Mouse (Mus musculus): ENCODE data around the gene Frmd4b. TPM values are rescaled to one million over a fixed set of nuclear protein-coding genes. Genes with fewer than 3 reads are reported as not detected.
"Not testable (repeated sequence)": the region's sequence is repeated elsewhere in the genome, so short reads cannot be mapped to it uniquely, and the experiment has no call there.

Frmd4b gene
- polyA plus RNA-seq, 1 experiment from 2014 or later = 22.2 TPM

DNA sequence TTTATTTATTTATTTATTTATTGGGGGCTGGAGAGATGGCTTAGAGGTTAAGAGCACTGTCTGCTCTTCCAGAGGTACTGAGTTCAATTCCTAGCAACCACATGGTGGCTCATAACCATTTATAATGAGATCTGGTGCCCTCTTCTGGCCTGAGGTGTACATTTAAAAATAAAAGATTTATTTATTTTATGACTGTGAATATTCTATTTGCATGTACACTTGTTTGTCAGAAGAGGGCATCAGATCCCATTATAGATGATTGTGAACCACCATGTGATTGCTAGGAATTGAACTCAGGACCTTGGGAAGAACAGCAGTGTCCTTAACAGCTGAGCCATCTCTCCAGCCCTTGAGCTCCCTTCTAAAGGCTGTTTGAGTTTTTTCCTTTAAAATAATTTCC, 353.6 kb downstream of the Frmd4b start:
- H3K9me3 ChIP-seq (replicated peaks); H3K4me2 ChIP-seq; H3K27me3 ChIP-seq (replicated peaks); H3K27ac ChIP-seq (ENCODE audit: poor library complexity, severe bottlenecking); ATAC-seq (ENCODE audit: insufficient number of reproducible peaks, low FRiP score); H3K4me3 ChIP-seq; H3K36me3 ChIP-seq; H3K9ac ChIP-seq: not testable (repeated sequence)
- peaks cover 16% of the 10 kb centered on the region; the same call in 1 of the 2 replicates for H3K4me1 ChIP-seq (replicated peaks)

DNA sequence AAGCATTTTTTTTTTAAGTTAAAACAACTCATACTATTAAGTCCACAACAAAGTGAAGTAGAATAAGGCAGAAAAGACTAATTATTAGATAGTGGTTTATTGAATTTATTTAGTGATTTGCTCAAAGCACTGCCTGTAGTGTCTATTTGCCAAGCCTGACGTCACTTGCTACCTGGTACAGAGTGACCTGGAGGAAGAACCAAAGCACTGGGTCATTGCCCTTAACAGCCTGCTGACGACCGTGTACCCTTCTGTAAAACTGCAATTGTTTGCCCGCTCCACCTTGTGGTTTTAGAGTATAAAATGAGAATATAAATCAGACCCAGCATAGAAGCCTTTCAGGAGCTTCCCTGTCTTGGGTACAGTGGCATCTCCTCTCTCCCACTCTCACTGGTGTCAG, 355.1 kb downstream of the Frmd4b start:
- ATAC-seq (ENCODE audit: insufficient number of reproducible peaks, low FRiP score) = no peak
- Histone ChIP-seq H3K9me3 (replicated peaks) (no peaks in the 10 kb centered on the region), H3K9ac (no peak overlapping the region), H3K4me3 (no peak overlapping the region), H3K36me3 (no peaks in the 10 kb centered on the region), H3K27ac (ENCODE audit: poor library complexity, severe bottlenecking) (no peak overlapping the region), H3K27me3 (replicated peaks) (no peaks in the 10 kb centered on the region), H3K4me2 (no peak overlapping the region), H3K4me1 (replicated peaks) (peaks cover 22% of the 10 kb centered on the region; the same call in 1 of the 2 replicates)
- 68% methylated on average over 4 of the region's 4 CpGs for WGBS

DNA sequence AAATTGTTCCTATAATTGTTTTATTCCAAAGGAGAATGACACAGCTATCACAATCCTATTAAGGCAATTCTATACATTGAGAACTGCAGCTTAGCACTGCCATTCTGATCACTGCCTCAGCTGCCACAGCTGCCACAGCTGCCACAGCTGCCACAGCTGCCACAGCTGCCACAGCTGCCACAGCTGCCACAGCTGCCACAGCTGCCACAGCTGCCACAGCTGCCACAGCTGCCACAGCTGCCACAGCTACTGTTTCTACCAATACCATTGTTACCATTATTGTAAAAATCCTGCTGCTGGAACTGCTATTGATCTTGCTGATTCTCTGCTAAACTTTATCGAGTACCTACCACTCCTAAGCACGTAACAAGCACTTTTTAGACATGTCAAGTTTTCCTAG, 357.4 kb downstream of the Frmd4b start:
- H3K9ac ChIP-seq; H3K4me2 ChIP-seq; ATAC-seq (ENCODE audit: insufficient number of reproducible peaks, low FRiP score); H3K4me3 ChIP-seq; H3K27me3 ChIP-seq (replicated peaks); H3K27ac ChIP-seq (ENCODE audit: poor library complexity, severe bottlenecking); H3K9me3 ChIP-seq (replicated peaks); H3K36me3 ChIP-seq: not testable (repeated sequence)
- peaks cover 16% of the 10 kb centered on the region; the same call in 1 of the 2 replicates for H3K4me1 ChIP-seq (replicated peaks)
- 84% methylated on average over 2 of the region's 2 CpGs for WGBS

DNA sequence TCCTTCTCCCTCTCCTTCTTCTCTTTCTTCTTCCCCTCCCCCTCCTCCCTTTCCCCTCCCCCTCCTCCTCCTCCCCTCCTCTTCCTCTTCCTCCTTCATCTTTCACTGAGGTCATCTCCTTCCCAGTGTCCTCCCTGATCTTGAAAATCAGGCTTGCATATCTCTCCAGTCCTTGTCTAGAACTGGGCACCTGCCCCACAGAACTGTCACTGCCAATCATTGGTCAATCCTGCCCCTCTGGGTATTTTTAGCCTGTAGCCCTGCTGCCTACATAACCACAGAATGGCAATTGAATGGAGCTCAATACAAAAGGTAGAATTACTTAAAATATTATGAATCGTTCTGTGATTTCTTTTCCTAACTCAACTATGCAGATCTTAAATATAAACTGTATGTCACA, 358.9 kb downstream of the Frmd4b start:
- no peaks in the 10 kb centered on the region for H3K36me3 ChIP-seq
- no peak for ATAC-seq (ENCODE audit: insufficient number of reproducible peaks, low FRiP score)
- whole genome bisulfite sequencing = 71% methylated on average over 1 of the region's 1 CpGs
- H3K4me1 ChIP-seq (replicated peaks) = peaks cover 12% of the 10 kb centered on the region; the same call in 1 of the 2 replicates
- no peak overlapping the region for H3K4me2 ChIP-seq
- H3K27me3 ChIP-seq (replicated peaks) = no peaks in the 10 kb centered on the region
- H3K4me3 ChIP-seq = no peak overlapping the region
- H3K9me3 ChIP-seq (replicated peaks) = no peaks in the 10 kb centered on the region
- no peak overlapping the region for H3K9ac ChIP-seq
- peak overlapping the region; percentile 1; the same call in 1 of the 2 replicates for H3K27ac ChIP-seq (ENCODE audit: poor library complexity, severe bottlenecking)

DNA sequence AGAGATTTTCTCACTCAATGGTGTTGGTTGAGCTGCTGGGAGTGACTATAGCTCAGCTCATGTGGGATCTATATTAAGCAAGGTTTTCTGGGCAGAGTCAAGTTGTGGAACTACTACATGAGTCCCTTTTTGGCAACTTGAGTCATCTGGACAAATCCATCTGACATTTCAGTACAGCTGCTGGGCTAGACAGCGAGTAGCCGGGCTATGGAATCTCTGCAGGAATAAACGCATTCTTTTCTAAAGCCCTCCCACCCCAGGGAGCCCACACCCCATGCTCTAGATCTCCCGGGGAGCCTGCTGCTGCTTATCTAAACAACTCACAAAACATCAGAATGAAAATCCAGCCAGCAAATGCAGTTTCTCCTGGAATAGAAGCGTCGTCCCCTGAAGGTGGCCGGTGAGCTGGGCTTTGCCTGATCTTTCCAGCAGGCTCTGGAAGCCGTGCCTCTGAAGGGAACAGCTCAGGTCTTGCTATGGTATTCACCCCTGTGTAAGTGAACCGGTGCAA, 364.6 kb downstream of the Frmd4b start, which contains the start of gene Lmod3:
Gene Lmod3, minus strand, starts transcription at position 49 of the 511 bp plus-strand sequence.
- H3K36me3 ChIP-seq = 0 out of 2 replicates have a peak, but pooled peaks cover 3% of the 10 kb centered on the region
- peak within 1 kb of the TSS; percentile 45 for H3K4me3 ChIP-seq
- WGBS = 5% methylated on average over 9 of the region's 9 CpGs
- H3K4me1 ChIP-seq (replicated peaks) = peaks cover 16% of the 10 kb centered on the region; the same call in 1 of the 2 replicates
- H3K27me3 ChIP-seq (replicated peaks) = no peaks in the 10 kb centered on the region
- peak within 1 kb of the TSS; percentile 67 for H3K9ac ChIP-seq
- peak; percentile 68 for ATAC-seq (ENCODE audit: insufficient number of reproducible peaks, low FRiP score)
- H3K4me2 ChIP-seq = peak within 1 kb of the TSS; percentile 63
- H3K9me3 ChIP-seq (replicated peaks) = no peaks in the 10 kb centered on the region
- H3K27ac ChIP-seq (ENCODE audit: poor library complexity, severe bottlenecking) = peak within 1 kb of the TSS; percentile 91

DNA sequence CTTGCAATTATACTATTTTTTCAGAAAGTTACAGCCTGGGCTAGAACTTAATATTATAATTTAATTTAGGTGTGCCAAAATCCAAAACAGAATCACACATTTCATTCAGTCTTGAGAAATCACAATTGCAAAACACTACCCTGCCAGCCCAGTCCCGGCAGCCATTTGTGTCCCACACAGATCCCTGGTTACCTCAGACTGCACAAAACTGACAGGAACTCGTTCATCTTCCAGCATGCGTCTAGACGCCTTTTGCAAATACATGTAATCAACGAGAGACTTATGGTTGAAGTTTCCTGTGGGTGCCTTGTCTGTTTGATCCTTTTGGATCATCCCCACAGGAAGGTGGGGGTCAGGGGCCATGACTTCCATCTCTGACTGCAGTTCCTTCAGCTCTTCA, 365.3 kb downstream of the Frmd4b start:
- ATAC-seq (ENCODE audit: insufficient number of reproducible peaks, low FRiP score) = no peak
- Histone ChIP-seq H3K9ac (peak overlapping the region; percentile 67), H3K4me2 (peak overlapping the region; percentile 63), H3K4me3 (peak overlapping the region; percentile 45), H3K27ac (ENCODE audit: poor library complexity, severe bottlenecking) (peak overlapping the region; percentile 91), H3K36me3 (peaks cover 8% of the 10 kb centered on the region; the same call in 1 of the 2 replicates), H3K27me3 (replicated peaks) (no peaks in the 10 kb centered on the region), H3K4me1 (replicated peaks) (peaks cover 16% of the 10 kb centered on the region; the same call in 1 of the 2 replicates), H3K9me3 (replicated peaks) (no peaks in the 10 kb centered on the region)
- 31% methylated on average over 5 of the region's 5 CpGs for WGBS

DNA sequence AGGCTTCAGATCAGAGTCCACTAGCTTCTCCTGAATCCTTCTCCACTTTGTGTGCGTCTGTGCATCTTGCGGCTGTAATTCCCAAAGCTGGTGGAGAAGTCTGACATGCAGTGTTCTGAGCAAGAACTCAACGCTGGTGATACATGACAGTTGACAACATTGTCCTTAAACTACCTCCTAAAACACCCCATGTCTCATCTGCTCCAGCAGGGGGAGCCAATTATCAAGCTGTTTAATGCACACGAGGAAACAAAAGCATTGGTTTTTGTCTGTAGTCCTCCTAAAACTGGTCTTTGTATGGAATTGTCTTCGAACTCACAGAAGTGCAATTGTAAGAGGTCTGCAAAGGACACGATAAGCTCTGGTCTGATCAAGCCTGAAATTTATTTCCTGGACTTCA, 366.4 kb downstream of the Frmd4b start:
- Histone ChIP-seq H3K36me3 (peaks cover 8% of the 10 kb centered on the region; the same call in 1 of the 2 replicates), H3K9ac (peak overlapping the region; percentile 47; the same call in 1 of the 2 replicates), H3K4me2 (peak overlapping the region; percentile 63), H3K4me3 (peak overlapping the region; percentile 45), H3K9me3 (replicated peaks) (no peaks in the 10 kb centered on the region), H3K4me1 (replicated peaks) (peaks cover 16% of the 10 kb centered on the region; the same call in 1 of the 2 replicates), H3K27ac (ENCODE audit: poor library complexity, severe bottlenecking) (no peak overlapping the region), H3K27me3 (replicated peaks) (no peaks in the 10 kb centered on the region)
- no peak for ATAC-seq (ENCODE audit: insufficient number of reproducible peaks, low FRiP score)
- WGBS = 33% methylated on average over 6 of the region's 6 CpGs

DNA sequence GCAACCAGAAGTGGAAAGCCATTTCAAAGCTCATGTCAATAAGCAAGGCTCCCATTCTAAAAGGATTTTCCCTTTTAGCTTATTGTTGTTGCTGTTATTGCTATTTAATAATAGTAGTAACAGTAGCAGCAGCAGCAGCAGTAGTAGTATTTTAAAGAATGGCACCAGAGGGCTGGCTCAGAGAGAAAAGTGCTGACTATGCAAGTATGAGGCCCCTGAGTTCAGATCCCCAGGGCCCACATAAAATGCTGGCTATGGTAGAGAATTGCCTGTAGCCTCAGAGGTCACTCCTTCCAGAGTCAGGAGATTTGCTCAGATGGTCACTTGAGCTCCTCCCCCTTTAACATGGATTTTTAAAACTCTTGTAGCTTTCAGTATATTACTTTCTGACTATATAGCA, 372.1 kb downstream of the Frmd4b start:
- Histone ChIP-seq H3K4me2 (no peak overlapping the region), H3K9ac (no peak overlapping the region), H3K4me1 (replicated peaks) (0 out of 2 replicates have a peak, but pooled peaks cover under 1% of the 10 kb centered on the region), H3K27ac (ENCODE audit: poor library complexity, severe bottlenecking) (no peak overlapping the region), H3K4me3 (no peak overlapping the region), H3K9me3 (replicated peaks) (no peaks in the 10 kb centered on the region), H3K36me3 (peaks cover 19% of the 10 kb centered on the region; the same call in 1 of the 2 replicates), H3K27me3 (replicated peaks) (no peaks in the 10 kb centered on the region)
- no peak for ATAC-seq (ENCODE audit: insufficient number of reproducible peaks, low FRiP score)

DNA sequence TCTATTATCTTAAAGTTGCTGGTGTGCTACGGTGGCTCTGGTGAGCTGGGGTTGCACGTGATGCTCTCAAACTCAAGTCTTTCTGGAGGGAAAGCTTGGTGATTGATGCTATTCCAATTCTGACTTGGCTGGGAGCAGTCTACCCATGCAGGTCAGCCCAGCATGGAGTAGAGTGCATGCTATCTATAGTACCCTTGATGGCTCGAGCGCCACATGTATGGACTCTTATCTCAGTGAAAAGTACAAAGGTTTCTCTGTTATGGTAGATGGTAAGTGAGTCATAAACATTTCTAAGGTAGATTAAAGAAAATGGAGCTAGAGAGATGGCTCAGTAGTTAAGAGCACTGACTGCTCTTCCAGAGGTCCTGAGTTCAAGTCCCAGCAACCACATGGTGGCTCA, 374.8 kb downstream of the Frmd4b start:
- H3K27ac ChIP-seq (ENCODE audit: poor library complexity, severe bottlenecking) = no peak overlapping the region
- ATAC-seq (ENCODE audit: insufficient number of reproducible peaks, low FRiP score) = no peak
- peaks cover 22% of the 10 kb centered on the region; the same call in 1 of the 2 replicates for H3K36me3 ChIP-seq
- no peak overlapping the region for H3K4me3 ChIP-seq
- WGBS = 78% methylated on average over 4 of the region's 4 CpGs
- H3K27me3 ChIP-seq (replicated peaks) = no peaks in the 10 kb centered on the region
- peaks cover 5% of the 10 kb centered on the region; the same call in 1 of the 2 replicates for H3K9me3 ChIP-seq (replicated peaks)
- H3K9ac ChIP-seq = no peak overlapping the region
- H3K4me2 ChIP-seq = no peak overlapping the region
- no peaks in the 10 kb centered on the region for H3K4me1 ChIP-seq (replicated peaks)

DNA sequence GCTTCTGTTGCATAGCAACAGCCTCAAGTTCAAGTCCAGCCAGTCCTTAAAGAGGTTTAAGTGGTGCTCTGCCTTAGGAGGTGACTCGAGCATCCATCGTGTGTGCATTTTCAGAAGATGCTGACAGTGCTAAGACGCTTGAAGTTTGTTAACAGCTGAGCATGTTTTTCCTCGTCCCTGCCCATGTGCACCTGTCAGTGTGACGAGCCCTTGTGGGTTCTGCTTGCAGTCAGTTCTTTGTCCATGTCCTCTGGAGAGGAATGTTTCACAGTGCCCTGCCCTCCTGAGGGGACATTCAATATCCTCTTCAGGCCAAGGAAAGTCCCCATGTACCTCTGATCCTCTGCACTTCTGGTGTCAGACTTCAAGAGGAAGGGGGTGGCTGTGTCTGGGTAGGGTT, 377.2 kb downstream of the Frmd4b start:
- WGBS = 79% methylated on average over 5 of the region's 5 CpGs
- Histone ChIP-seq H3K27ac (ENCODE audit: poor library complexity, severe bottlenecking) (no peak overlapping the region), H3K36me3 (peaks cover 23% of the 10 kb centered on the region), H3K4me2 (no peak overlapping the region), H3K4me3 (no peak overlapping the region), H3K9me3 (replicated peaks) (peaks cover 5% of the 10 kb centered on the region; the same call in 1 of the 2 replicates), H3K4me1 (replicated peaks) (0 out of 2 replicates have a peak, but pooled peaks cover 3% of the 10 kb centered on the region), H3K9ac (no peak overlapping the region), H3K27me3 (replicated peaks) (no peaks in the 10 kb centered on the region)
- ATAC-seq (ENCODE audit: insufficient number of reproducible peaks, low FRiP score) = no peak

DNA sequence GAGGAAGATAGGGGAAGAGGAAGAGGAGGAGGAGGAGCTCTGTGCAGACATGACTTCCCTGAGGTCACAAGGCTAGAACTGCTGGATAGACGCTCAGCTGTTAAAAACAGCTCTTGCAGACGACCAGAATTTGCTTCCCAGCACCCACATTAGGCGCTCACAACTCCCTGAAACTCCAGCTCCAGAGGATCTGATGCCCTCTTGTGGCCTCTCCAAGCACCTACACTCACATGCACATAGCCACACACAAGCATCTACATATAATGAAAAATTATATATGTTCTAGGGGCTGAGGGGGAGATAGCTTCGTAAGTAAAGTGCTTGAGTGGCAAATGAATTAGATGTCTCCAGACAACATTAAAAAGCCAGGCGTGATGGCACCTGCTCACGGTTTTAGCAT, 378.0 kb downstream of the Frmd4b start:
- Histone ChIP-seq H3K27ac (ENCODE audit: poor library complexity, severe bottlenecking) (no peak overlapping the region), H3K4me1 (replicated peaks) (0 out of 2 replicates have a peak, but pooled peaks cover 3% of the 10 kb centered on the region), H3K4me3 (no peak overlapping the region), H3K36me3 (peaks cover 27% of the 10 kb centered on the region), H3K9me3 (replicated peaks) (peaks cover 5% of the 10 kb centered on the region; the same call in 1 of the 2 replicates), H3K9ac (no peak overlapping the region), H3K27me3 (replicated peaks) (no peaks in the 10 kb centered on the region), H3K4me2 (no peak overlapping the region)
- 88% methylated on average over 6 of the region's 6 CpGs for WGBS
- no peak for ATAC-seq (ENCODE audit: insufficient number of reproducible peaks, low FRiP score)
